Mouse (Mus musculus): ENCODE measurements around the gene 1110002E22Rik. TPM values are rescaled to one million over a fixed set of nuclear protein-coding genes. Genes with fewer than 3 reads are reported as not detected.

Gene 1110002E22Rik
- polyA plus RNA-seq, 1 experiment from 2014 or later, result 0.07 TPM

GRCm38 (mm10) chr3:138123842-138124241 is 59.0 kb downstream of the 1110002E22Rik start:
- ATAC-seq (replicated peaks; ENCODE audit: low FRiP score, low TSS enrichment, low read depth) (no peak), DNase-seq (ENCODE audit: low spot score) (peak; percentile 24)
- 82% methylated on average over 10 of the region's 10 CpGs for WGBS
- Histone ChIP-seq H3K9me3 (ENCODE audit: control insufficient read depth, low read length) (no peaks in the 10 kb centered on the region), H3K27ac (ENCODE audit: low read depth) (no peak overlapping the region), H3K27me3 (replicated peaks; ENCODE audit: control insufficient read depth, insufficient read depth, low read length) (no peaks in the 10 kb centered on the region), H3K4me1 (replicated peaks; ENCODE audit: control insufficient read depth, insufficient read depth, low read length) (no peaks in the 10 kb centered on the region), H3K36me3 (ENCODE audit: control insufficient read depth, insufficient read depth, low read length) (no peaks in the 10 kb centered on the region), H3K4me3 (ENCODE audit: low read depth, low read length) (no peak overlapping the region), H3K4me2 (ENCODE audit: low read length) (no peak overlapping the region), H3K9ac (ENCODE audit: low read length) (no peak overlapping the region)

GRCm38 (mm10) chr3:138129110-138129509 is 64.3 kb downstream of the 1110002E22Rik start:
- no peak overlapping the region for H3K4me2 ChIP-seq (ENCODE audit: low read length)
- no peak overlapping the region for H3K9ac ChIP-seq (ENCODE audit: low read length)
- H3K27me3 ChIP-seq (replicated peaks; ENCODE audit: control insufficient read depth, insufficient read depth, low read length), result no peaks in the 10 kb centered on the region
- H3K4me1 ChIP-seq (replicated peaks; ENCODE audit: control insufficient read depth, insufficient read depth, low read length), result no peaks in the 10 kb centered on the region
- H3K9me3 ChIP-seq (ENCODE audit: control insufficient read depth, low read length), result no peaks in the 10 kb centered on the region
- DNase-seq (ENCODE audit: low spot score) (peak; percentile 29), ATAC-seq (replicated peaks; ENCODE audit: low FRiP score, low TSS enrichment, low read depth) (no peak)
- no peak overlapping the region for H3K27ac ChIP-seq (ENCODE audit: low read depth)
- WGBS, result 82% methylated on average over 6 of the region's 6 CpGs
- no peak overlapping the region for H3K4me3 ChIP-seq (ENCODE audit: low read depth, low read length)
- H3K36me3 ChIP-seq (ENCODE audit: control insufficient read depth, insufficient read depth, low read length), result no peaks in the 10 kb centered on the region

- no peak overlapping the region for H3K9ac ChIP-seq (ENCODE audit: low read length)
- 77% methylated on average over 1 of the region's 1 CpGs for WGBS
These were observed 65.8 kb downstream of the 1110002E22Rik start for GRCm38 (mm10) chr3:138130692-138131091.

More at GRCm38 (mm10) chr3:138130692-138131091, 65.8 kb downstream of the 1110002E22Rik start:
- Histone ChIP-seq H3K4me3 (ENCODE audit: low read depth, low read length) (0 out of 2 replicates have a peak overlapping the region, but pooled peaks have one; percentile 1), H3K36me3 (ENCODE audit: control insufficient read depth, insufficient read depth, low read length) (no peaks in the 10 kb centered on the region), H3K9me3 (ENCODE audit: control insufficient read depth, low read length) (no peaks in the 10 kb centered on the region), H3K4me2 (ENCODE audit: low read length) (no peak overlapping the region; the same call in 1 of the 2 replicates), H3K27me3 (replicated peaks; ENCODE audit: control insufficient read depth, insufficient read depth, low read length) (no peaks in the 10 kb centered on the region), H3K4me1 (replicated peaks; ENCODE audit: control insufficient read depth, insufficient read depth, low read length) (no peaks in the 10 kb centered on the region), H3K27ac (ENCODE audit: low read depth) (peak overlapping the region; percentile 16; the same call in 1 of the 2 replicates)
- DNase-seq (ENCODE audit: low spot score) (peak; percentile 43), ATAC-seq (replicated peaks; ENCODE audit: low FRiP score, low TSS enrichment, low read depth) (no peak)

Other genes with a start within 250 kb of the 1110002E22Rik start
- 1,744 and 1,778 TPM in 2 replicates for gene H2afz, start 200.6 kb upstream of the 1110002E22Rik start, polyA plus RNA-seq (2014; fragmentation: Nextera tagmentation; extraction: Ambion mirVana)
- 9.8 and 10.0 TPM in 2 replicates for gene Dnajb14, start 197.4 kb upstream of the 1110002E22Rik start, polyA plus RNA-seq (2014; fragmentation: Nextera tagmentation; extraction: Ambion mirVana)
- 106 and 110 TPM in 2 replicates for gene Lamtor3, start 146.5 kb upstream of the 1110002E22Rik start, polyA plus RNA-seq (2014; fragmentation: Nextera tagmentation; extraction: Ambion mirVana)
- 14.4 and 14.5 TPM in 2 replicates for gene Dapp1, start 83.5 kb upstream of the 1110002E22Rik start, polyA plus RNA-seq (2014; fragmentation: Nextera tagmentation; extraction: Ambion mirVana)
- gene Gm5105, start 2.3 kb downstream of the 1110002E22Rik start, polyA plus RNA-seq (2014; fragmentation: Nextera tagmentation; extraction: Ambion mirVana), result 0.19 and 0.31 TPM in 2 replicates
- 11.8 and 13.6 TPM in 2 replicates for gene Trmt10a, start 78.4 kb downstream of the 1110002E22Rik start, polyA plus RNA-seq (2014; fragmentation: Nextera tagmentation; extraction: Ambion mirVana)
- gene Mttp, start 79.9 kb downstream of the 1110002E22Rik start, polyA plus RNA-seq (2014; fragmentation: Nextera tagmentation; extraction: Ambion mirVana), result 45.3 and 58.6 TPM in 2 replicates
- 0.30 TPM in 1 of 2 replicates, not detected in the other for gene 4930579F01Rik, start 128.8 kb downstream of the 1110002E22Rik start, polyA plus RNA-seq (2014; fragmentation: Nextera tagmentation; extraction: Ambion mirVana)
- not detected in 2 replicates for gene Adh7, start 152.7 kb downstream of the 1110002E22Rik start, polyA plus RNA-seq (2014; fragmentation: Nextera tagmentation; extraction: Ambion mirVana)
- 14.9 and 22.9 TPM in 2 replicates for gene Adh1, start 195.9 kb downstream of the 1110002E22Rik start, polyA plus RNA-seq (2014; fragmentation: Nextera tagmentation; extraction: Ambion mirVana)
- gene Adh6a, start 248.2 kb downstream of the 1110002E22Rik start, polyA plus RNA-seq (2014; fragmentation: Nextera tagmentation; extraction: Ambion mirVana), result 0.31 TPM in 2 replicates